Mouse (Mus musculus): Measurements from ENCODE around the gene Ddx23.

Gene Ddx23

GRCm38 (mm10) chr15:98604041-98604575 lies 58.6 kb downstream of the Ddx23 start:
- no peak for DNase-seq

GRCm38 (mm10) chr15:98602921-98603458 lies 59.7 kb downstream of the Ddx23 start:
- no peak for DNase-seq

DNA sequence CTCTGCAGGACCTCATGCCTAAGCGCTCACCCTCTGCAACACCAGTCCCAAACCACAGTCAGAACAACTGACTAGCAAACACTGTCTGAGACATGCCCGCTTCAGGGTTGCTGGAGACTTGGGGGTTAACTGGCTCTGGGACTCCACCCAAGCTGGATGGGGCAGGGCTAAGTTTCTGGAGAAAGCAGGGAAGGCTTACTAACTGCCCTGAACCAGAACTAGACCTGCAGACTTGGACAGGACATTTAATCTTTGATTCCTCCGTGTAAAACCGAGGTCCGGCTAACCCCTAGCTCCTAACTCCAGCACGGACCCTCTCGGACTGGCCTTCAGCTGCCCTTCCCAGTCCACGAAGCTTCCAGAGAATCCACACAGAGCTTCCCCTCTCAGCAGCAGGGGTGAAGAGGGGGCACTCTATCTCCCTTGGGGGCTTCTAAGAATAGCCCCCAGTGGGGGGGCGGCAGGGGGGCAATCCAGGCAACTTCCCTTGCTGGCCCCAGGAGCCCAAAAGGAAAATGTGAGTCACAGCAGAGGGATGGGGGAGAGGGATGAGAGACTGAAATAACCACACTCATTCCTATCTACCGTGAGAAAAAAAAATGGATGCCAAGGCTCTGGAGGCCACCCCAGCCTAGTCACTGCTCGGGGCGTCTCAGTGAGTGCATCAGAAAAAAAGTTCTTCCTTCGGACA lies 60.4 kb downstream of the Ddx23 start:
- DNase-seq = no peak

GRCm38 (mm10) chr15:98601832-98602190 lies 60.9 kb downstream of the Ddx23 start:
- no peak for DNase-seq

DNA sequence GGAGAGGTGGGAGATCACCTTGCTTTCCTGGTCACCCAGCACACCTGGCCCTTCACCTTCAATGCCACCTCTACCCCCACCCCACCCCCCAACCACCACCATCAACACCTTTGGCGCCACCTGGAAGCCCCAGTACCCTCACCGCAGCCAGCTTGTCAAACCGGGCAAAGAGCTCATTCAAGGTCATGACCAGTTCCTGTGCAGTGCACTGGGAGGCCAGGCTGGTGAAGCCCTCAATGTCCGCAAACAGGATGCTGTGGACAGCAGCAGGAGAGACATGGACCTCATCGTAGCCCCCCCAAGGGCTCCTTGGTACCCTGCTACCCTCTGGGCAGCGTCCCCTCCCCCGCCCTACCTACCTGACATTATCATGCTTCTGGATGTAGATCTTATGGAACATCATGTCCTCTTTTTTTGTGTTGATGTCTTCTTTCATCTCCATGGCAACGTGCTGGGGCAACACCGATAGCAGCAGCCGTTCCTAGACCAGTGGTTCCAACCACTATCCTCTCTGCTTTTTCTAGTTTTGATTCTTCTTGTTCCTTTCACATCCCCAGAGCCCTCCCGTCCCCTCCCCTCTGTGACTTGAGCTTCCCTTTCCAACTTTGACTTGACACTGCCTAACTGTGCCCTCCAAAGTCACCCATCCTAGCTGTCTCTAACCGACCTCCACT lies 62.5 kb downstream of the Ddx23 start:
- DNase-seq = no peak

GRCm38 (mm10) chr15:98596609-98597008 lies 66.1 kb downstream of the Ddx23 start:
- no peak for DNase-seq

Measured in right cerebral cortex, postnatal 14 days (tissue).